Mouse (Mus musculus): ENCODE measurements around the gene Ndufb4. TPM values are rescaled to one million over a fixed set of nuclear protein-coding genes. Genes with fewer than 3 reads are reported as not detected.

Gene Ndufb4
- polyA plus RNA-seq, 1 experiment from 2014 or later, result 49.1 TPM

DNA sequence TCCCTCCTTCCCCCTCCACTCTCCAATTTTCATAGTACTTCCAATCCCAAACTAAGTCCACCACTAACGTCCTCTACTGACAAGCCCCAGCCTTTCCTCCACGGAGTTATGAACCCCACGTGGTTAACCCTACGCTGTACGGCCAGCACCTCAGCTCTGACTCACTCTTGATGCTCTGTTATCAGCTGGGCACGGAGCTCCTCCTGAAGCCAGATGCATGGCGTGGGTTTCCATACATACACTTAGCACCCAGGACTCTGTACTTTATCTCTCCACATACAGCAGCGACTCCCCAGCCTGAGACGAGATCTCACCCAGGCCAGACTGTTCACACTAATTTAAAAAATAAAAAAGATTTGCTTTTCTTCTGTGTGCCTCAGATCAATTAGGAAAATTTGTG, 19.7 kb downstream of the Ndufb4 start:
- WGBS, result 77% methylated on average over 9 of the region's 9 CpGs
- H3K36me3 ChIP-seq (ENCODE audit: control insufficient read depth, insufficient read depth, low read length), result no peaks in the 10 kb centered on the region
- H3K4me3 ChIP-seq (ENCODE audit: low read depth, low read length), result no peak overlapping the region
- ATAC-seq, result no peak
- no peaks in the 10 kb centered on the region for H3K9me3 ChIP-seq (replicated peaks; ENCODE audit: control insufficient read depth, low read length, poor library complexity, severe bottlenecking)
- H3K4me2 ChIP-seq (ENCODE audit: low read length), result no peak overlapping the region
- no peak overlapping the region for H3K27ac ChIP-seq (ENCODE audit: low read length)
- peaks cover 3% of the 10 kb centered on the region; the same call in 1 of the 2 replicates for H3K4me1 ChIP-seq (ENCODE audit: control insufficient read depth, insufficient read depth, low read length)
- no peak overlapping the region for H3K9ac ChIP-seq (ENCODE audit: low read depth, low read length)
- H3K27me3 ChIP-seq (ENCODE audit: control insufficient read depth, insufficient read depth, low read depth, low read length), result no peaks in the 10 kb centered on the region

DNA sequence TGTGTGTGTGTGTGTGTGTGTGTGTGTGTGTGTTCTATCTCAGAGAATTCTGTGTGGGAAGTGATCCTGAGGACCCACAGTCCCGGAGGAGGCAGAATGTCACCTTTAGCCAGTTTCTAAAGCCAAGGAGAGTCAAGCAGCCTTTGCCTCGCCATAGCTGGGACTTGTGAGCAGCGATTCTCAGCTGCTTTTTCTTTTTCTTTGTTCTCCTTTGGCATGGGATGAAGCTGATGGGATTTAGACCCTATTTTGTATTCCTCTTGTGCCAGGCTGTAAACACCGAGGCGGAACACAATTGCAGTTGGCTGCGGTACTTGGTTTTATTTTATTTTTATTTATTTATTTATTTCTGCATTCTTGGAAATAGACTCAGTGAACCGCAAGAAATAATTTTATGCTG, 25.2 kb downstream of the Ndufb4 start:
- no peak overlapping the region for H3K4me3 ChIP-seq (ENCODE audit: low read depth, low read length)
- peak overlapping the region; percentile 63 for H3K27ac ChIP-seq (ENCODE audit: low read length)
- H3K36me3 ChIP-seq (ENCODE audit: control insufficient read depth, insufficient read depth, low read length), result no peaks in the 10 kb centered on the region
- H3K4me1 ChIP-seq (ENCODE audit: control insufficient read depth, insufficient read depth, low read length), result peaks cover 3% of the 10 kb centered on the region; the same call in 1 of the 2 replicates
- H3K9ac ChIP-seq (ENCODE audit: low read depth, low read length), result no peak overlapping the region
- ATAC-seq, result peak; percentile 67; the same call in 1 of the 2 replicates
- 37% methylated on average over 7 of the region's 7 CpGs for WGBS
- no peaks in the 10 kb centered on the region for H3K27me3 ChIP-seq (ENCODE audit: control insufficient read depth, insufficient read depth, low read depth, low read length)
- H3K9me3 ChIP-seq (replicated peaks; ENCODE audit: control insufficient read depth, low read length, poor library complexity, severe bottlenecking), result no peaks in the 10 kb centered on the region
- no peak overlapping the region for H3K4me2 ChIP-seq (ENCODE audit: low read length)

DNA sequence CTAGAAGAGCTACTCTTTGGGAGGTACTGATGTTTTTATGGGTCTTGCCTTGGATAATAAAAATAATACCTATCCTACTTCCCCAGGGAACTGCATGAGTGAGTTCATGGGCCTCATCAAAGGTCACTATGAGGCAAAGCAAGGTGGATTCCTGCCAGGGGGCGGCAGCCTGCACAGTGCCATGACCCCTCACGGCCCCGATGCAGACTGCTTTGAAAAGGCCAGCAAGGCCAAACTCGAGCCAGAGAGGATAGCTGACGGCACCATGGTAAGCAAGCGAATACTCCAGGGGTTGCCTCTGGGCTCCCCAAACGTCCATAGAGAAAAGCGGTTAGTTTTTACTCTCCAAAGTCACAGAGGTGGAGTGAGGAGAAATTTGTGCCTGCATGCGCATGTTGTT, 25.9 kb downstream of the Ndufb4 start:
- no peak for ATAC-seq
- no peak overlapping the region for H3K27ac ChIP-seq (ENCODE audit: low read length)
- no peaks in the 10 kb centered on the region for H3K36me3 ChIP-seq (ENCODE audit: control insufficient read depth, insufficient read depth, low read length)
- no peak overlapping the region for H3K4me3 ChIP-seq (ENCODE audit: low read depth, low read length)
- H3K4me2 ChIP-seq (ENCODE audit: low read length), result no peak overlapping the region
- H3K27me3 ChIP-seq (ENCODE audit: control insufficient read depth, insufficient read depth, low read depth, low read length), result no peaks in the 10 kb centered on the region
- no peak overlapping the region for H3K9ac ChIP-seq (ENCODE audit: low read depth, low read length)
- 80% methylated on average over 9 of the region's 9 CpGs for WGBS
- no peaks in the 10 kb centered on the region for H3K9me3 ChIP-seq (replicated peaks; ENCODE audit: control insufficient read depth, low read length, poor library complexity, severe bottlenecking)
- H3K4me1 ChIP-seq (ENCODE audit: control insufficient read depth, insufficient read depth, low read length), result peaks cover 5% of the 10 kb centered on the region; the same call in 1 of the 2 replicates

DNA sequence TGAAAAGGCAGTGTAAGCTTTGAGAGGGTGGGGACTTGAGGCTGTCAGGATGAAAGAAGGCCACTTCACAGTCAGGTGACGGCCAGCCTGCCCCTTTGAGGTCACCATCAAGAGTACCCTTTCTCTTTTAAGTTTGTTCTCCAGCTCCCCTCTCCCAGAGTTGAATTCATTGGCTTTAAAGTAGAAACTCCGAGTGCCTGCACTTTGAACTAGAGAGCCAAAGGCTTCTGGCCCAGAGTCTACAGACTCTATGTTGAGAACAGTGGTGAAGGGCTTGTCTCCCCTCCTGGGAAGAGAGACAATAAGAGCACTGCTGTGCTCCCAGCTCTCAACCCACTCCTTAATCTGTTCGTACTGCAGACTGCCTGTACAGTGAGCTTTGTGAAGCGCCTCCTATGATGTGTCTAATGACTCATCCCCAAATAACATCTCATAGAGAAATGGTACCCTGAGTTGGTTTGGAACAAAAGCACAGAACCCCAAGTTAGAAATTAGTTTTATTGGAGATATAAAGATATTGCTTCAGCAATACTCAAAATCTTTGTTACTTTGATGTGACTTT, 27.8 kb downstream of the Ndufb4 start:
- H3K27ac ChIP-seq (ENCODE audit: low read length), result no peak overlapping the region
- H3K27me3 ChIP-seq (ENCODE audit: control insufficient read depth, insufficient read depth, low read depth, low read length), result no peaks in the 10 kb centered on the region
- no peak overlapping the region for H3K4me3 ChIP-seq (ENCODE audit: low read depth, low read length)
- H3K36me3 ChIP-seq (ENCODE audit: control insufficient read depth, insufficient read depth, low read length), result no peaks in the 10 kb centered on the region
- H3K4me2 ChIP-seq (ENCODE audit: low read length), result no peak overlapping the region
- H3K4me1 ChIP-seq (ENCODE audit: control insufficient read depth, insufficient read depth, low read length), result peaks cover 13% of the 10 kb centered on the region
- H3K9me3 ChIP-seq (replicated peaks; ENCODE audit: control insufficient read depth, low read length, poor library complexity, severe bottlenecking), result no peaks in the 10 kb centered on the region
- H3K9ac ChIP-seq (ENCODE audit: low read depth, low read length), result no peak overlapping the region
- ATAC-seq, result peak; percentile 47; the same call in 1 of the 2 replicates
- 38% methylated on average over 4 of the region's 4 CpGs for WGBS

DNA sequence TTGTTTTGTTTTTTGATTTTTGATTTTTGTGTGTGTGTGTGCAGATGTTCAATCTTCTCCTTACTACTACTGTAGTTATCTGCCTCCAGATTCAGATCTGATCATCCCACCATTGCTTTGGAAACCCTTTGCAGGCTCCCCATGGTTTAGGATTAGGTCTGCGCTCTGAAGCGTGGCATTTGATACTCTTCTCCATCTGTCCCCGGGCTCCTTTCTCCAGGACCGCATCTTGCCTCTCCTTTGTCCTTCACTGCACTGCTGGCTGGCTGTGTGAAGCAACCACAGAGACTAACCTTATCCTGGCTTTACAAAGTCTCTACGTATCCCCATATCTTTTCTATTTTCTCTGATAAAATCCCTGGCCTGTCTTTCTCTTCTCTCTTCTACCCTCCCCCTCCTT, 31.3 kb downstream of the Ndufb4 start:
- H3K27ac ChIP-seq (ENCODE audit: low read length), result no peak overlapping the region
- H3K36me3 ChIP-seq (ENCODE audit: control insufficient read depth, insufficient read depth, low read length), result no peaks in the 10 kb centered on the region
- ATAC-seq, result no peak
- peaks cover 13% of the 10 kb centered on the region for H3K4me1 ChIP-seq (ENCODE audit: control insufficient read depth, insufficient read depth, low read length)
- H3K27me3 ChIP-seq (ENCODE audit: control insufficient read depth, insufficient read depth, low read depth, low read length), result no peaks in the 10 kb centered on the region
- H3K4me3 ChIP-seq (ENCODE audit: low read depth, low read length), result no peak overlapping the region
- 22% methylated on average over 5 of the region's 5 CpGs for whole genome bisulfite sequencing
- H3K9ac ChIP-seq (ENCODE audit: low read depth, low read length), result no peak overlapping the region
- H3K9me3 ChIP-seq (replicated peaks; ENCODE audit: control insufficient read depth, low read length, poor library complexity, severe bottlenecking), result no peaks in the 10 kb centered on the region
- no peak overlapping the region for H3K4me2 ChIP-seq (ENCODE audit: low read length)

DNA sequence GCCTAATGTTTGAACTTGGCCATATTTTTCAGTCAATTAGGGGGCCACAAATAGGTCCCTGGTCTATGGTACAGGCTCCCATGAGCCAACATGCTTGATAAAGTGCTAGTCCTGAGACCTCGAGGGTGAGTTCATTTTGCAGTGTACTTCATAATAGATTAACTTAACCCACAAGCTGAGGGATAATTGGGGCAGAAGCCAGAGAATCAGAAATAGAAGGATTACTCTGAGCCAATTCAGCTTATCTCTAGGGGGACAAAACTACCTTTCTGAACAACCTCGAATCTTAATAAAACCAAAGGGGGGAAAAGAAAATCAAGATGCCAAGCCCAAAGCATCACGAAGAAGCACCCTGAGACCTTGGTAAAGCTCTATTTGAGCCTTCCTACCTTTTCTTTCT, 31.9 kb downstream of the Ndufb4 start:
- H3K36me3 ChIP-seq (ENCODE audit: control insufficient read depth, insufficient read depth, low read length), result no peaks in the 10 kb centered on the region
- no peak for ATAC-seq
- no peak overlapping the region for H3K4me2 ChIP-seq (ENCODE audit: low read length)
- 42% methylated on average over 3 of the region's 3 CpGs for WGBS
- no peak overlapping the region for H3K27ac ChIP-seq (ENCODE audit: low read length)
- peaks cover 16% of the 10 kb centered on the region for H3K4me1 ChIP-seq (ENCODE audit: control insufficient read depth, insufficient read depth, low read length)
- no peak overlapping the region for H3K4me3 ChIP-seq (ENCODE audit: low read depth, low read length)
- H3K9ac ChIP-seq (ENCODE audit: low read depth, low read length), result no peak overlapping the region
- H3K27me3 ChIP-seq (ENCODE audit: control insufficient read depth, insufficient read depth, low read depth, low read length), result no peaks in the 10 kb centered on the region
- no peaks in the 10 kb centered on the region for H3K9me3 ChIP-seq (replicated peaks; ENCODE audit: control insufficient read depth, low read length, poor library complexity, severe bottlenecking)

DNA sequence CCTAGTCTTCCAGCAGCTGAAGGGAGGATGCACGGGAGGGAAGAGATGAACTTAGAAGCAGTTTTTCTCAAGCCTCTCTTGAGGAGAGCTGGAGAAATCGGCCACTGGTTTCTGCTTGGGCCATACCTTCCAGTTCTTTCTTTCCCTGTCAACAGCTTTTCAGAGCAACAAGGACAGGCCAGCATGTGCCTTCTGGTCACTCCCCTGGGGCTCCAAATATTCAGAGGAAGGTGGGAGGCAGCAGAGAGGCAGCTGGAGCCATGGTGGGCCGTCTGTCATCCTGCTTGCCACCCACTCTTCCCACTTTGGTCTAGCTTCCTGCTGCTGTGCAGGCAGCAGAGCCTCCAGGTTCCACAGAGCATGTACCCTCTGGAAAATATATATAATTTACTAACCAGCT, 36.6 kb downstream of the Ndufb4 start:
- Histone ChIP-seq H3K36me3 (ENCODE audit: control insufficient read depth, insufficient read depth, low read length) (no peaks in the 10 kb centered on the region), H3K9ac (ENCODE audit: low read depth, low read length) (no peak overlapping the region), H3K27me3 (ENCODE audit: control insufficient read depth, insufficient read depth, low read depth, low read length) (no peaks in the 10 kb centered on the region), H3K4me3 (ENCODE audit: low read depth, low read length) (no peak overlapping the region), H3K27ac (ENCODE audit: low read length) (no peak overlapping the region), H3K4me2 (ENCODE audit: low read length) (no peak overlapping the region), H3K9me3 (replicated peaks; ENCODE audit: control insufficient read depth, low read length, poor library complexity, severe bottlenecking) (no peaks in the 10 kb centered on the region), H3K4me1 (ENCODE audit: control insufficient read depth, insufficient read depth, low read length) (peaks cover 12% of the 10 kb centered on the region)
- 24% methylated on average over 3 of the region's 3 CpGs for WGBS
- no peak for ATAC-seq

DNA sequence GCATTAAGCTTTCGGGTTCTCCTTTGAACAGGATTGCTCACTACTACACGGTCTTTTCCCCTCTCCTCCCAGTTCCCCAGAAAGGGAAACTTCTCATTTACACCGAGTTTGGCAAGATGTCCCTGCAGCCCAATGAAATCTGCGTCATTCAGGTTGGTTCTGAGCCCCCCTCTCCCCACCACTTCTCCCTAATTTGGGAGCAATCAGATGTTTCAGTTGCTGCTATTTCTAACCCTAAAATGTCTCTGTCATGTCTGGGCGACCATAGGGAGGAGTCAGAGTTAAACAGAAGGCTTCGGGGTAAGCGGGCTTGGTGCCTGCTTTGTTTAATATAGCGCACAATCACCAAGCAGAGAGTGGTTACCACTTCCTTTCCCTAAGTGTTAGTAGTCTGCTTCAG, 38.1 kb downstream of the Ndufb4 start:
- H3K4me1 ChIP-seq (ENCODE audit: control insufficient read depth, insufficient read depth, low read length), result peaks cover 9% of the 10 kb centered on the region
- no peaks in the 10 kb centered on the region for H3K9me3 ChIP-seq (replicated peaks; ENCODE audit: control insufficient read depth, low read length, poor library complexity, severe bottlenecking)
- WGBS, result 73% methylated on average over 8 of the region's 8 CpGs
- no peak overlapping the region for H3K9ac ChIP-seq (ENCODE audit: low read depth, low read length)
- H3K4me2 ChIP-seq (ENCODE audit: low read length), result no peak overlapping the region
- H3K27me3 ChIP-seq (ENCODE audit: control insufficient read depth, insufficient read depth, low read depth, low read length), result no peaks in the 10 kb centered on the region
- no peak overlapping the region for H3K27ac ChIP-seq (ENCODE audit: low read length)
- no peaks in the 10 kb centered on the region for H3K36me3 ChIP-seq (ENCODE audit: control insufficient read depth, insufficient read depth, low read length)
- ATAC-seq, result no peak
- no peak overlapping the region for H3K4me3 ChIP-seq (ENCODE audit: low read depth, low read length)

DNA sequence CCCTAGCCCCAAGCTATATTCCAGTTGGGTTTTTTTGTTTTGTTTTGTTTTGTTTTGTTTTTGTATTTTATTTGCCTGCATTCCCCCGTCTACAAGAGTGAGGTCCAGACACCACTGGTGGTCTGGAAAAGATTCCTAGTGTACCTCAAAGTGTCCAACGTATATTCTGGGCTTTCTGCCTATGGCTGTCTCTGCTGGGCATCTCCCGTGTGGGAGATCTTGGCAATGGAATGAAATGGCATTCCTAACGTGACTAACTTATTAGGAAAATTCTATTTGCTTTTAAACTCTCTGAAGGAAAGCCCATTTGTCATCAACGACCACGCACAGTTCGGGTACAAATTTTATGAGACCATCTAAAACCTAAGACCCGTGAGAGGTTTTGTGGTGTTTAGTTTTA, 38.8 kb downstream of the Ndufb4 start:
- Histone ChIP-seq H3K27me3 (ENCODE audit: control insufficient read depth, insufficient read depth, low read depth, low read length) (no peaks in the 10 kb centered on the region), H3K4me3 (ENCODE audit: low read depth, low read length) (no peak overlapping the region), H3K27ac (ENCODE audit: low read length) (no peak overlapping the region), H3K9ac (ENCODE audit: low read depth, low read length) (no peak overlapping the region), H3K4me1 (ENCODE audit: control insufficient read depth, insufficient read depth, low read length) (peaks cover 12% of the 10 kb centered on the region), H3K9me3 (replicated peaks; ENCODE audit: control insufficient read depth, low read length, poor library complexity, severe bottlenecking) (no peaks in the 10 kb centered on the region), H3K36me3 (ENCODE audit: control insufficient read depth, insufficient read depth, low read length) (no peaks in the 10 kb centered on the region), H3K4me2 (ENCODE audit: low read length) (no peak overlapping the region)
- 74% methylated on average over 8 of the region's 8 CpGs for WGBS
- ATAC-seq, result no peak

All from midbrain, embryonic 16.5 days (tissue).